ENCODE assay signal across 8 mouse cellular contexts in genomic region chr2:36203011-36203825, GRCm38 (mm10). TPM values are rescaled to one million over a fixed set of nuclear protein-coding genes. Genes with fewer than 3 reads are reported as not detected.
DNase-seq lines count a peak whose midpoint lies in the region; ATAC-seq lines count a peak whose summit lies in the region.

No protein-coding gene starts in this region.

- H3K4me3 ChIP-seq in hindbrain, embryonic 13.5 days, result peak overlapping the region; percentile 41
- H3K4me3 ChIP-seq in liver, embryonic 13.5 days (replicated peaks), result peak overlapping the region; percentile 58
- peak overlapping the region; percentile 22 for H3K4me3 ChIP-seq in neural tube, embryonic 14.5 days (ENCODE audit: low read depth, low read length)

- peak overlapping the region; percentile 77 for H3K4me2 ChIP-seq in hindbrain, embryonic 13.5 days
- H3K4me2 ChIP-seq in liver, embryonic 13.5 days, result peak overlapping the region; percentile 81
- peak overlapping the region; percentile 83 for H3K4me2 ChIP-seq in neural tube, embryonic 14.5 days (ENCODE audit: low read depth, low read length)

- H3K4me1 ChIP-seq in hindbrain, embryonic 13.5 days (replicated peaks), result peaks cover 38% of the 10 kb centered on the region
- peaks cover 69% of the 10 kb centered on the region for H3K4me1 ChIP-seq in liver, embryonic 13.5 days (replicated peaks)
- peaks cover 11% of the 10 kb centered on the region for H3K4me1 ChIP-seq in neural tube, embryonic 14.5 days (ENCODE audit: control insufficient read depth, insufficient read depth, low read length)

- WGBS in hindbrain, embryonic 13.5 days, result 1% methylated on average over 39 of the region's 39 CpGs
- 2% methylated on average over 39 of the region's 39 CpGs for WGBS in liver, embryonic 13.5 days (ENCODE audit: insufficient replicate concordance)
- under 1% methylated on average over 39 of the region's 39 CpGs for WGBS in neural tube, embryonic 14.5 days

- H3K36me3 ChIP-seq in hindbrain, embryonic 13.5 days, result no peaks in the 10 kb centered on the region
- no peaks in the 10 kb centered on the region for H3K36me3 ChIP-seq in liver, embryonic 13.5 days
- H3K36me3 ChIP-seq in neural tube, embryonic 14.5 days (ENCODE audit: control insufficient read depth, insufficient read depth, low read length), result no peaks in the 10 kb centered on the region

- peak overlapping the region; percentile 74 for H3K27ac ChIP-seq in hindbrain, embryonic 13.5 days
- H3K27ac ChIP-seq in liver, embryonic 13.5 days, result no peak overlapping the region
- H3K27ac ChIP-seq in neural tube, embryonic 14.5 days (ENCODE audit: low read depth, low read length), result peak overlapping the region; percentile 30; the same call in 1 of the 2 replicates

- H3K9me3 ChIP-seq in hindbrain, embryonic 13.5 days, result no peaks in the 10 kb centered on the region
- no peaks in the 10 kb centered on the region for H3K9me3 ChIP-seq in liver, embryonic 13.5 days (replicated peaks)
- H3K9me3 ChIP-seq in neural tube, embryonic 14.5 days (ENCODE audit: control insufficient read depth, low read length), result no peaks in the 10 kb centered on the region

- H3K27me3 ChIP-seq in hindbrain, embryonic 13.5 days, result peaks cover 56% of the 10 kb centered on the region
- peaks cover 49% of the 10 kb centered on the region for H3K27me3 ChIP-seq in liver, embryonic 13.5 days
- peaks cover 15% of the 10 kb centered on the region for H3K27me3 ChIP-seq in neural tube, embryonic 14.5 days (ENCODE audit: control insufficient read depth, insufficient read depth, low read length)

- peak overlapping the region; percentile 76 for H3K9ac ChIP-seq in hindbrain, embryonic 13.5 days
- peak overlapping the region; percentile 59 for H3K9ac ChIP-seq in liver, embryonic 13.5 days
- peak overlapping the region; percentile 37 for H3K9ac ChIP-seq in neural tube, embryonic 14.5 days (replicated peaks; ENCODE audit: low read depth, low read length)

- DNase-seq in cerebellum, postnatal 10 days, result peak; percentile 66 to 69
- DNase-seq in cerebellum, adult 9-10 months, result no peak
- peak; percentile 80 to 84 for DNase-seq in B cell, adult 2 months
- DNase-seq in embryo, embryonic 11 days, result peak; percentile 70
- DNase-seq in liver, embryonic 13.5 days, result peak; percentile 31
- DNase-seq in urinary bladder, postnatal 10 days (ENCODE audit: low spot score), result no peak

- peak; percentile 67 for ATAC-seq in hindbrain, embryonic 13.5 days (ENCODE audit: low FRiP score)
- ATAC-seq in liver, embryonic 13.5 days (ENCODE audit: low read depth), result no peak
- peak; percentile 82 for ATAC-seq in neural tube, embryonic 14.5 days (ENCODE audit: low read depth)

RNA-seq across cellular contexts. Expression of gene Ptgs1, which starts 27.0 kb away (rescaled TPM):
- 5.1 and 5.2 TPM in 2 replicates for polyA plus RNA-seq in hindbrain, embryonic 13.5 days (2015; fragmentation: Nextera tagmentation; extraction: Ambion mirVana)
- 18.6 and 20.5 TPM in 2 replicates for polyA plus RNA-seq in liver, embryonic 13.5 days (2015; fragmentation: Nextera tagmentation; extraction: Ambion mirVana)
- 2.7 and 7.7 TPM in 2 replicates for polyA plus RNA-seq in neural tube, embryonic 14.5 days (2014; fragmentation: Nextera tagmentation; extraction: Ambion mirVana)

Comparison
In these comparisons a context has a peak if more than half of its experiments do, and no peak if none do; other contexts are left out.
1. DNase-seq: peak in cerebellum, postnatal 10 days (2 of 2), B cell, adult 2 months (2 of 2), embryo, embryonic 11 days (single experiment) and liver, embryonic 13.5 days (single experiment); none in cerebellum, adult 9-10 months (single experiment) and urinary bladder, postnatal 10 days (single experiment).
2. Peak in every context shown above with its lines, with median percentiles within 50 percentile points of each other: H3K4me2 ChIP-seq, H3K4me3 ChIP-seq and H3K9ac ChIP-seq.